Mouse (Mus musculus) MEL (cell line): ENCODE measurements around the gene Bmp8a. TPM values are rescaled to one million over a fixed set of nuclear protein-coding genes. Genes with fewer than 3 reads are reported as not detected.

Experiments
- DNase-seq: peaks from one replicate; pipeline ENCODE4 v3.0.0; 2011; ENCODE audit warnings: low read depth, low spot score
- H3K27ac ChIP-seq: 2 replicates; pipeline ENCODE4 v1.5.1; 2012; ENCODE audit warnings: low read depth, mild to moderate bottlenecking, control low read depth, low read length, moderate library complexity; ENCODE audit not compliant: control insufficient read depth
- H3K27me3 ChIP-seq, 2 experiments: fragments of 150-350 bp in 1 of 2; sonication (generic) in 1 of 2; 2 replicates each; pipeline ENCODE4 v1.6.1; 2012; ENCODE audit warnings: low read length in 2 of 2, mild to moderate bottlenecking in 2 of 2, improper control_type of control experiment in 1 of 2, moderate library complexity in 1 of 2; ENCODE audit not compliant: insufficient read depth in 2 of 2, control insufficient read depth in 1 of 2
- H3K36me3 ChIP-seq, 2 experiments: 2 replicates each; pipeline ENCODE4 v1.6.1; 2012 to 2014; ENCODE audit warnings: low read length in 2 of 2, improper control_type of control experiment in 1 of 2, inconsistent platforms in 1 of 2, mild to moderate bottlenecking in 1 of 2; ENCODE audit not compliant: insufficient read depth in 2 of 2, control insufficient read depth in 1 of 2
- H3K4me1 ChIP-seq, 2 experiments: fragments of 150-350 bp in 1 of 2; sonication (generic) in 1 of 2; 2 replicates each; pipeline ENCODE4 v1.6.1; 2012; ENCODE audit warnings: low read length in 2 of 2, improper control_type of control experiment in 1 of 2, mild to moderate bottlenecking in 1 of 2; ENCODE audit not compliant: insufficient read depth in 2 of 2, control insufficient read depth in 1 of 2
- H3K4me3 ChIP-seq, 2 experiments: fragments of 150-350 bp in 1 of 2; sonication (generic) in 1 of 2; 2 replicates each; pipeline ENCODE4 v1.5.1; 2012; ENCODE audit warnings: low read depth in 2 of 2, low read length in 2 of 2, mild to moderate bottlenecking in 2 of 2, moderate library complexity in 2 of 2, control low read depth in 1 of 2, improper control_type of control experiment in 1 of 2; ENCODE audit not compliant: control insufficient read depth in 1 of 2, insufficient read depth in 1 of 2
- H3K79me2 ChIP-seq: 2 replicates; pipeline ENCODE4 v1.6.1; 2012; ENCODE audit warnings: mild to moderate bottlenecking, low read length, moderate library complexity; ENCODE audit not compliant: control insufficient read depth, poor library complexity, insufficient read depth
- H3K9ac ChIP-seq: 2 replicates; pipeline ENCODE4 v1.6.1; 2012; ENCODE audit warnings: low read depth, mild to moderate bottlenecking, control low read depth, low read length, moderate library complexity; ENCODE audit not compliant: control insufficient read depth, poor library complexity, severe bottlenecking
- H3K9me3 ChIP-seq: fragments of 150-350 bp; sonication (generic); replicated peaks from 2 replicates; pipeline ENCODE4 v1.6.1; 2012; ENCODE audit warnings: mild to moderate bottlenecking, low read length, improper control_type of control experiment, moderate library complexity; ENCODE audit not compliant: insufficient read depth
- CHD2 ChIP-seq: IDR thresholded peaks from 2 replicates; pipeline ENCODE4 v1.6.1; 2011; ENCODE audit warnings: low read length, improper control_type of control experiment
- CTCF ChIP-seq, 3 experiments: IDR thresholded peaks in 2 of 3; conservative IDR thresholded peaks in 1 of 3; 2 replicates each; pipeline ENCODE4 v1.5.1; 2011 to 2012; ENCODE audit warnings: low read length in 3 of 3, low read depth in 2 of 3, mild to moderate bottlenecking in 2 of 3, improper control_type of control experiment in 1 of 3, inconsistent platforms in 1 of 3, mixed read lengths in 1 of 3, moderate library complexity in 1 of 3; ENCODE audit not compliant: control insufficient read depth in 1 of 3, insufficient read depth in 1 of 3, poor library complexity in 1 of 3, severe bottlenecking in 1 of 3
- E2F4 ChIP-seq: IDR thresholded peaks from 2 replicates; pipeline ENCODE4 v1.6.1; 2011; ENCODE audit warnings: low read depth, low read length, improper control_type of control experiment, borderline replicate concordance
- ETS1 ChIP-seq: IDR thresholded peaks from 2 replicates; pipeline ENCODE4 v1.6.1; 2012; ENCODE audit warnings: low read depth, mild to moderate bottlenecking, inconsistent platforms, low read length, improper control_type of control experiment, moderate library complexity
- GABPA ChIP-seq: IDR thresholded peaks from 2 replicates; pipeline ENCODE4 v1.6.1; 2012; ENCODE audit warnings: low read depth, mild to moderate bottlenecking, inconsistent platforms, low read length, improper control_type of control experiment, moderate library complexity
- JUND ChIP-seq: IDR thresholded peaks from 2 replicates; pipeline ENCODE4 v1.6.1; 2011; ENCODE audit warnings: low read depth, mild to moderate bottlenecking, improper control_type of control experiment, low read length
- MYB ChIP-seq: IDR thresholded peaks from 2 replicates; pipeline ENCODE4 v1.6.1; 2011; ENCODE audit warnings: mild to moderate bottlenecking, low read depth, low read length, improper control_type of control experiment
- NELFE ChIP-seq: IDR thresholded peaks from 2 replicates; pipeline ENCODE4 v1.6.1; 2011; ENCODE audit warnings: low read depth, low read length, improper control_type of control experiment
- NRF1 ChIP-seq: IDR thresholded peaks from 2 replicates; pipeline ENCODE4 v1.6.1; 2014; ENCODE audit warnings: low read depth, mild to moderate bottlenecking, inconsistent platforms, low read length, improper control_type of control experiment, moderate library complexity; ENCODE audit not compliant: poor library complexity, insufficient read depth, severe bottlenecking
- RAD21 ChIP-seq: IDR thresholded peaks from 2 replicates; pipeline ENCODE4 v1.6.1; 2011; ENCODE audit warnings: mild to moderate bottlenecking, low read depth, low read length, improper control_type of control experiment
- SIN3A ChIP-seq: IDR thresholded peaks from 2 replicates; pipeline ENCODE4 v1.6.1; 2012; ENCODE audit warnings: low read length, improper control_type of control experiment, inconsistent platforms
- SMC3 ChIP-seq: IDR thresholded peaks from 2 replicates; pipeline ENCODE4 v1.6.1; 2011; ENCODE audit warnings: low read depth, low read length, improper control_type of control experiment
- USF2 ChIP-seq, 2 experiments: IDR thresholded peaks; 2 replicates each; pipeline ENCODE4 v1.6.1; 2011 to 2012; ENCODE audit warnings: improper control_type of control experiment in 2 of 2, low read length in 2 of 2, borderline replicate concordance in 1 of 2, inconsistent platforms in 1 of 2, low read depth in 1 of 2, mild to moderate bottlenecking in 1 of 2; ENCODE audit not compliant: insufficient read depth in 1 of 2
- ZC3H11A ChIP-seq: IDR thresholded peaks from 2 replicates; pipeline ENCODE4 v1.6.1; 2012; ENCODE audit warnings: low read depth, mild to moderate bottlenecking, inconsistent platforms, low read length, improper control_type of control experiment
- ZKSCAN1 ChIP-seq: IDR thresholded peaks from 2 replicates; pipeline ENCODE4 v1.6.1; 2012; ENCODE audit warnings: low read depth, mild to moderate bottlenecking, inconsistent platforms, low read length, improper control_type of control experiment, moderate library complexity
- polyA plus RNA-seq, 2 experiments: library from polyadenylated mRNA; stranded (reverse) in 1 of 2; unstranded in 1 of 2; fragments of >175 nt in 1 of 2; fragments of >200 nt in 1 of 2; gene quantifications; 2 replicates each; pipeline versions ENCODE4 v1.2.1 to v1.2.4; 2012; ENCODE audit warnings: low replicate concordance in 2 of 2, low read depth in 1 of 2; ENCODE audit not compliant: insufficient read length in 2 of 2, insufficient read depth in 1 of 2, missing spikeins in 1 of 2
- total RNA-seq: library from RNA; depleted of rRNA; stranded (reverse); fragments of 300-350 nt; gene quantifications from 2 replicates; pipeline ENCODE4 v1.2.3, GENCODE M21; 2012

Bmp8a gene
- total and polyA plus RNA-seq, 3 experiments: 0.19 to 0.43 TPM; not detected in 1

- no peaks in the 10 kb centered on the region for H3K9me3 ChIP-seq
- DNase-seq: peak; percentile 67
- 0 out of 4 replicates have a peak, but pooled peaks cover 0 to 4% of the 10 kb centered on the region in 2 experiments for H3K4me1 ChIP-seq
- H3K36me3 ChIP-seq: peaks cover 0 to 2% of the 10 kb centered on the region in 2 experiments; a peak in 2 of 4 replicates
- no peaks in the 10 kb centered on the region for H3K79me2 ChIP-seq
- TF ChIP-seq SMC3: peak; percentile 58
- TF ChIP-seq NELFE: no peak
- peak; percentile 52 for TF ChIP-seq ZC3H11A
- TF ChIP-seq ETS1: no peak
- no peak for TF ChIP-seq NRF1
- TF ChIP-seq CTCF (IDR thresholded peaks at IDR 0.05 in 2 of 3, conservative IDR thresholded peaks at IDR 0.05 in 1 of 3; ENCODE audit: control insufficient read depth in 1 of 3, insufficient read depth in 1 of 3, low read depth in 2 of 3, low read length in 3 of 3, poor library complexity in 1 of 3, severe bottlenecking in 1 of 3): peak; percentile 43 to 88 (median 81); a peak in 5 of 6 replicates
- no peak for TF ChIP-seq SIN3A
- peak; percentile 79 for TF ChIP-seq RAD21
- H3K27ac ChIP-seq: no peak overlapping the region
- no peak overlapping the region for H3K4me3 ChIP-seq
- no peaks in the 10 kb centered on the region for H3K27me3 ChIP-seq
- H3K9ac ChIP-seq: no peak overlapping the region
Measured at GRCm38 (mm10) chr4:123305789-123306188, 37.3 kb downstream of the Bmp8a start.

DNA sequence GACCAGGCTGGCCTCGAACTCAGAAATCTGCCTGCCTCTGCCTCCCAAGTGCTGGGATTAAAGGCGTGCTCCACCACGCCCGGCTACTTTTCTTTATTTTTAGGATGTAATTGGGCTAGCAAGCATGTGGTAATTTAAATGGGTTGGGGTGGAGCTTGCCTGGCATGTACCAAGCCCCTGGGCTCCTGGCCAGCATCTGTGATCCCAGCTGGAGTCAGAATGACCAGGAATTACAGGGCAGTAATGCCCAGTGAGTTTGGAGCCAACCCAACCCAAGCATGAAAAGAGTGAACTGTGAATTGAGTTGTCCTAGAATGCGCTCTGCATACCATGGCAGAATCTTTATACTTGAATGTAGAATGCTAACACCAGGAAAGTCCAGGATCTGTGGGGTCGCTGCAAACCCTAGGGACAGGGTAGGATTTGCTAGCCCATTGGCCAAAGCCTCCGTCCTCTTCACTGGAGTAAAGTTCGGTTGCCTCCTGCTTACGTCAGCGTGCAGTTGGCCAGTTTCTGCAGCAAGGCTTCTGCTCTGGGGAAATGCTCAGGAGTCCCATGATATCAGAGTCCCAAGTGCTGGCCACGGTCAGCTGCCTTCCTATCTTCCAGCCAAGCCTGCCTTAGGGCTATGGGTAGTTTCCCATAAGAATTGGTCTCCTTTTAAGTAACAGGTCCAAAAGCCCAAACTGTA lies 43.9 kb downstream of the Bmp8a start:
- Histone ChIP-seq H3K36me3 (peaks cover 0 to 25% of the 10 kb centered on the region in 2 experiments; a peak in 2 of 4 replicates), H3K4me1 (no peaks in the 10 kb centered on the region), H3K27ac (no peak overlapping the region), H3K9me3 (no peaks in the 10 kb centered on the region), H3K79me2 (no peaks in the 10 kb centered on the region), H3K4me3 (no peak overlapping the region), H3K27me3 (no peaks in the 10 kb centered on the region), H3K9ac (no peak overlapping the region)
- no peak for TF ChIP-seq E2F4
- no peak for TF ChIP-seq ZKSCAN1
- no peak for TF ChIP-seq USF2 (IDR thresholded peaks at IDR 0.05; ENCODE audit: borderline replicate concordance in 1 of 2, insufficient read depth in 1 of 2, low read depth in 1 of 2, low read length in 2 of 2)
- no peak for TF ChIP-seq GABPA
- TF ChIP-seq MYB: no peak
- TF ChIP-seq JUND: no peak
- TF ChIP-seq NRF1: no peak
- TF ChIP-seq CTCF (IDR thresholded peaks at IDR 0.05 in 2 of 3, conservative IDR thresholded peaks at IDR 0.05 in 1 of 3; ENCODE audit: control insufficient read depth in 1 of 3, insufficient read depth in 1 of 3, low read depth in 2 of 3, low read length in 3 of 3, poor library complexity in 1 of 3, severe bottlenecking in 1 of 3): no peak
- TF ChIP-seq CHD2: no peak
- DNase-seq: no peak
